ENCODE assay signal across 8 mouse cellular contexts in the genomic region with DNA sequence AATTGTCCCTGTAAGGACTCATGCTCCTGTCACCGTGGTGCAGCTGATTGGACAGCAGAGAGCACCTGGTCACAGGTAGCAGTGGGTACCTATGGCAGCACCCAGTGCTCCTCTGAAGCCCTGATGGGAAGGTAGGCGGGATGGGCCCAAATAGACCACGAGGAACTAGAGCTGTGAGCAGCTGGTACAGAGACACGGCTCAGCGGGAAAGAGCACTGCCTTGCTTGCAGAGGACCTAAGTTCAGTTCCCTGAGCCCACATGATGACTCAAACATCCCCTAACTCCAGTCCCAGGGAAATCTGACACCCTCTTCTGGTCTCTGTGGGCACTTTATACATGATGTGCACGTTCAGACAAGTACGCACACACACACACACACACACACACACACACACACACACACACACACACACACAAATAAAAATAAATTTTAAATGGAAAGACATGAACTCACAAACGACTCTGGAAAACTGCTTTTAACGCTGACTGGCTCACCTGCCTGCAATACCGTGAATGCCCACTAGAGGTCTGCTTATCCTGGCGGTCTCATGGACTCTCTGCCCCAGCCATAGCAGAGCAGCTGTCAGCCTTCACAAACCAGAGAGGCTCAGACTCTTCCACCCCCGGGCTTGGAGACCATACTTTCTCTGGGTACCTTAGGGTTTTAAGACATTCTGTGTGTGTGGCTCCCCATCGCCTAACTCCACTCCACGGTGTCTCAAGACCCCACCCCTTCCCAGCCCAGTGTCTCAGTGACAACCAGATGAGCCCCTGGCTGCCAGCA. TPM values are rescaled to one million over a fixed set of nuclear protein-coding genes. Genes with fewer than 3 reads are reported as not detected.
DNase-seq lines count a peak whose midpoint lies in the region; ATAC-seq lines count a peak whose summit lies in the region.

No protein-coding gene starts in this region.

- intact Hi-C loops in left cerebral cortex, postnatal 10 days (cut with DNase I): no loop called here

- peak; percentile 96 for DNase-seq in NIH3T3 (ENCODE audit: low read depth)
- peak; percentile 76 for DNase-seq in cerebellum, adult 8-10 months
- peak; percentile 81 for DNase-seq in forelimb bud, embryonic 11.5 days (ENCODE audit: low read depth, low spot score)
- peak; percentile 73 to 88 for DNase-seq in left cerebral cortex, postnatal 10 days (ENCODE audit: extremely low spot score in 1 of 2, low spot score in 2 of 2)
- DNase-seq in right cerebral cortex, postnatal 25 days: peak; percentile 59
- DNase-seq in urinary bladder, postnatal 4 days (ENCODE audit: low spot score in 2 of 2): peak; percentile 65 to 89

- no peaks in the 10 kb centered on the region for H3K27me3 ChIP-seq in hindbrain, embryonic 12.5 days
- H3K27me3 ChIP-seq in megakaryocyte, embryonic 14.5 days (replicated peaks): peaks cover 21% of the 10 kb centered on the region

- no peaks in the 10 kb centered on the region for H3K36me3 ChIP-seq in hindbrain, embryonic 12.5 days
- H3K36me3 ChIP-seq in megakaryocyte, embryonic 14.5 days (replicated peaks; ENCODE audit: low read length): peaks cover 7% of the 10 kb centered on the region

- no peak overlapping the region for H3K4me3 ChIP-seq in hindbrain, embryonic 12.5 days
- peak overlapping the region; percentile 92 for H3K4me3 ChIP-seq in megakaryocyte, embryonic 14.5 days (replicated peaks)

- peak; percentile 48 for ATAC-seq in hindbrain, embryonic 12.5 days (ENCODE audit: low FRiP score)

- peaks cover 12% of the 10 kb centered on the region for H3K4me1 ChIP-seq in hindbrain, embryonic 12.5 days
- H3K4me1 ChIP-seq in megakaryocyte, embryonic 14.5 days: peaks cover 48% of the 10 kb centered on the region

- WGBS in hindbrain, embryonic 12.5 days: 22% methylated on average over 14 of the region's 14 CpGs

- H3K9ac ChIP-seq in hindbrain, embryonic 12.5 days: no peak overlapping the region

- no peaks in the 10 kb centered on the region for H3K9me3 ChIP-seq in hindbrain, embryonic 12.5 days (replicated peaks)
- no peaks in the 10 kb centered on the region for H3K9me3 ChIP-seq in megakaryocyte, embryonic 14.5 days

- H3K4me2 ChIP-seq in hindbrain, embryonic 12.5 days (replicated peaks): no peak overlapping the region

- no peak overlapping the region for H3K27ac ChIP-seq in hindbrain, embryonic 12.5 days

RNA-seq across cellular contexts. Expression of a gene that starts 1.6 kb away (rescaled TPM):
- 4.7 and 7.1 TPM in 2 replicates for polyA plus RNA-seq in hindbrain, embryonic 12.5 days (2016; fragmentation: Nextera tagmentation; extraction: Ambion mirVana)
- 1 to 10 TPM; 4.2 to 6.2 TPM for total RNA-seq in left cerebral cortex, postnatal 10 days (2021)
- 0.31 TPM in 1 of 2 replicates, not detected in the other for polyA plus RNA-seq in megakaryocyte, embryonic 14.5 days (2012; ENCODE audit: insufficient read depth, low replicate concordance)

RNA-seq across cellular contexts. Expression of a gene that starts 24.7 kb away (rescaled TPM):
- 22.9 and 23.2 TPM in 2 replicates for polyA plus RNA-seq in hindbrain, embryonic 12.5 days (2016; fragmentation: Nextera tagmentation; extraction: Ambion mirVana)
- 10 to 100 TPM; 27.6 to 31.2 TPM for total RNA-seq in left cerebral cortex, postnatal 10 days (2021)
- polyA plus RNA-seq in megakaryocyte, embryonic 14.5 days (2012; ENCODE audit: insufficient read depth, low replicate concordance): 2.7 and 9.3 TPM in 2 replicates

RNA-seq across cellular contexts. Expression of a gene that starts 39.7 kb away (rescaled TPM):
- polyA plus RNA-seq in hindbrain, embryonic 12.5 days (2016; fragmentation: Nextera tagmentation; extraction: Ambion mirVana): 77.1 and 77.7 TPM in 2 replicates
- 10 to 100 TPM; 44.5 to 44.7 TPM for total RNA-seq in left cerebral cortex, postnatal 10 days (2021)
- 75.1 and 117 TPM in 2 replicates for polyA plus RNA-seq in megakaryocyte, embryonic 14.5 days (2012; ENCODE audit: insufficient read depth, low replicate concordance)

RNA-seq across cellular contexts. Expression of a gene that starts 54.0 kb away (rescaled TPM):
- polyA plus RNA-seq in hindbrain, embryonic 12.5 days (2016; fragmentation: Nextera tagmentation; extraction: Ambion mirVana): 75.2 and 75.4 TPM in 2 replicates
- total RNA-seq in left cerebral cortex, postnatal 10 days (2021): 10 to 100 TPM; 50.7 to 53.3 TPM
- polyA plus RNA-seq in megakaryocyte, embryonic 14.5 days (2012; ENCODE audit: insufficient read depth, low replicate concordance): 17.7 TPM in 1 of 2 replicates, not detected in the other

RNA-seq across cellular contexts. Expression of a gene that starts 54.0 kb away (rescaled TPM):
- polyA plus RNA-seq in hindbrain, embryonic 12.5 days (2016; fragmentation: Nextera tagmentation; extraction: Ambion mirVana): 35.0 and 37.9 TPM in 2 replicates
- 10 to 100 TPM; 57.6 to 65.9 TPM for total RNA-seq in left cerebral cortex, postnatal 10 days (2021)
- polyA plus RNA-seq in megakaryocyte, embryonic 14.5 days (2012; ENCODE audit: insufficient read depth, low replicate concordance): 8.0 and 25.0 TPM in 2 replicates
